Mouse (Mus musculus) erythroblast, embryonic 14.5 days (primary cell): ENCODE data around the gene Fgfr2.

Experiments
- GATA1 ChIP-seq: IDR thresholded peaks from 2 replicates; pipeline ENCODE4 v1.6.1; 2012; ENCODE audit warnings: low read length, inconsistent platforms, mixed read lengths
- TAL1 ChIP-seq: IDR thresholded peaks from 3 replicates; pipeline ENCODE4 v1.6.1; 2012; ENCODE audit warnings: low read length, inconsistent platforms, mixed read lengths

- TF ChIP-seq TAL1 (no peak), GATA1 (no peak)
These were observed 481.5 kb downstream of the Fgfr2 start for GRCm38 (mm10) chr7:132641606-132642005.
